Mouse (Mus musculus): ENCODE results near the gene Fam171a1.
"Not testable (repeated sequence)": the region's sequence is repeated elsewhere in the genome, so short reads cannot be mapped to it uniquely, and the experiment has no call there.

DNA sequence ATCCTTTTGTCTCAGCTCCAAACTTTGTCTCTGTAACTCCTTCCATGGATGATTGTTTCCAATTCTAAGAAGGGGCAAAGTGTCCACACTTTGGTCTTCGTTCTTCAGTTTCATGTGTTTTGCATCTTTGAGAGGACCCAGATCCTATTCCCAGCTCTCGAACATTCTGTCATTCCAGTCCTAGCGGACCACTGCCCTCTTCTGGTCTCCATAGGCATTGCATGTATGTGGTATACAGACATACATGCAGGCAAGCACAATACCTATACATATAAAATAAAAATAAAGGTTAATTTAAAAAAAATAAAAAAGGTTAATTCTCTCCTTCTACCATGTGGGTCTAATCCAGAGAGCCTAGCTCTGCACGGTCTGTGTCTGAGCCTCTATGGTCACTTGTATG lies 62.0 kb downstream of the Fam171a1 start:
- TF ChIP-seq CTCF (IDR thresholded peaks at IDR 0.05; ENCODE audit: insufficient read depth, low read length), result peak; percentile 8; the same call in 1 of the 2 replicates
- TF ChIP-seq POLR2A (IDR thresholded peaks at IDR 0.05; ENCODE audit: borderline replicate concordance, extremely low read depth, low read depth, low read length), result not testable (repeated sequence)
